Mouse (Mus musculus) kidney, adult 18-20 months (tissue): ENCODE results near the gene Chrm1.

Source experiments
- DNase-seq: peaks from one replicate; pipeline ENCODE4 v3.0.0; 2021

The Chrm1 gene

GRCm38 (mm10) chr19:8663360-8663839 is at the start of gene Chrm1:
Gene Chrm1, plus strand, starts transcription at chr19:8663789.
- DNase-seq: no peak

- DNase-seq: no peak
Observed at GRCm38 (mm10) chr19:8614343-8614742, 49.2 kb upstream of the Chrm1 start.

- DNase-seq: no peak
Observed at GRCm38 (mm10) chr19:8616314-8616713, 47.3 kb upstream of the Chrm1 start.

GRCm38 (mm10) chr19:8617904-8618303 is 45.7 kb upstream of the Chrm1 start, which contains the start of gene Slc22a6:
Gene Slc22a6, plus strand, starts transcription at chr19:8618039.
- DNase-seq: peak; percentile 49

GRCm38 (mm10) chr19:8621098-8621497 is 42.5 kb upstream of the Chrm1 start:
- no peak for DNase-seq

- DNase-seq: peak; percentile 49
Observed at GRCm38 (mm10) chr19:8630249-8630648, 33.3 kb upstream of the Chrm1 start.

- DNase-seq: no peak
Observed at GRCm38 (mm10) chr19:8630826-8631225, 32.8 kb upstream of the Chrm1 start.

GRCm38 (mm10) chr19:8632029-8632428 is 31.6 kb upstream of the Chrm1 start:
- no peak for DNase-seq

GRCm38 (mm10) chr19:8642086-8642485 is 21.5 kb upstream of the Chrm1 start:
- no peak for DNase-seq

GRCm38 (mm10) chr19:8646393-8646792 is 17.2 kb upstream of the Chrm1 start:
- no peak for DNase-seq

GRCm38 (mm10) chr19:8655833-8656232 is 7.8 kb upstream of the Chrm1 start:
- DNase-seq: no peak

GRCm38 (mm10) chr19:8656341-8656740 is 7.2 kb upstream of the Chrm1 start:
- DNase-seq: no peak

- DNase-seq: no peak
Observed at GRCm38 (mm10) chr19:8661821-8662307, 1.7 kb upstream of the Chrm1 start.

GRCm38 (mm10) chr19:8662337-8662736 is 1.3 kb upstream of the Chrm1 start:
- DNase-seq: peak; percentile 62

- no peak for DNase-seq
Observed at GRCm38 (mm10) chr19:8663911-8664421, 377 bp downstream of the Chrm1 start.

GRCm38 (mm10) chr19:8664859-8665258 is 1.3 kb downstream of the Chrm1 start:
- no peak for DNase-seq

GRCm38 (mm10) chr19:8665746-8666145 is 2.2 kb downstream of the Chrm1 start:
- DNase-seq: no peak

GRCm38 (mm10) chr19:8672859-8673258 is 9.3 kb downstream of the Chrm1 start:
- no peak for DNase-seq

GRCm38 (mm10) chr19:8673336-8674063 is 9.9 kb downstream of the Chrm1 start:
- DNase-seq: no peak

GRCm38 (mm10) chr19:8679031-8679779 is 15.6 kb downstream of the Chrm1 start:
- no peak for DNase-seq

GRCm38 (mm10) chr19:8681633-8682362 is 18.2 kb downstream of the Chrm1 start:
- DNase-seq: no peak

- peak; percentile 62 for DNase-seq
Observed at GRCm38 (mm10) chr19:8682996-8683395, 19.4 kb downstream of the Chrm1 start.

- DNase-seq: no peak
Observed at GRCm38 (mm10) chr19:8683627-8684026, 20.0 kb downstream of the Chrm1 start.
